Mouse (Mus musculus) mouse trophoblast stem cell (cell line): ENCODE results near the gene Zfp36l1.

ENCODE experiments used
- in situ Hi-C, 2 experiments: fragments of 300-500 bp; cut with MseI, MboI; formaldehyde crosslinking; loops; 2 replicates in 1 of 2; 3 replicates in 1 of 2; pipeline ENCODE4 v1.15.1; 2025

Zfp36l1 gene

DNA sequence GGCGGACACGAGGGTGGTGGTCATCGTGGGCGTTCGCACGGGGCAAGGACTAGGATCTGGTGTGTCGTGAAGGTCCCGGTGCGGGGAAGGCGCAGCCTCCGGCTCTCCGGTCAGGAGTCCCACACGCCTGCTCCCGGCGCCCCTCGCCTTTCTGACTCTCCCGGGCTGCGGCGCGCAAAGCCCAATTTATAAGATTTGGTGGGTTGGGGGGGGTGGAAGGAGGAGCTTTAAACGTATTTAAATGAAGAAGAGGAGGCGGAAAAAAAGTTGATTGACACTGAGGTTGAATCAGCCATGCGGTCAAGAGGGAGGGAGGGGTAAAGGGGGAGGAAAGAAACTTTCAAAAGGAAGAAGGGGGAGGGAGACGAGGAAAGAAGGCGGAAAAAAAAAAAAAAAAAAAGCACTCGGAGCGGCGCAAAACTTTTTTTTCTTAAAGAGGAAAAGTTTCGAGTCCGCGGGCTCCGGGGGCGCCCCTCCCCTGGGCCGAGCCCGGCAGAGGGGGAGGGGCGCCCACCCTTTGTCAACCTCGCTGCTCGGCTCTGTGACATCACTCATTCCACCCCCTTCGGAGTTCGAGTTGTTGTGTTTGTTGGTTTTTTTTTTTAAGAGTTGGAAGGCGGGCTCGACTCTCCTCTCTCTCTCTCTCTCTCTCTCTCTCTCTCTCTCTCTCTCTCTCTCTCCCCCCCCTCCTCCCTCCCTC is at the start of gene Zfp36l1:
Zfp36l1 (minus strand) TSS at position 162 of the 700 bp plus-strand sequence.
- in situ Hi-C loops, result no loop called here

- in situ Hi-C loops, result loop anchor here in 1 of 2 experiments (10.0 kb wide), 1 partner anchor 222 kb away; no protein-coding TSS in a partner anchor
Measured at GRCm38 (mm10) chr12:80162448-80162847, 49.6 kb upstream of the Zfp36l1 start.

- in situ Hi-C loops, result loop anchor here in 1 of 2 experiments (10.0 kb wide), 1 partner anchor 227 kb away; no protein-coding TSS in a partner anchor
Measured at GRCm38 (mm10) chr12:80157675-80158074, 44.9 kb upstream of the Zfp36l1 start.

- in situ Hi-C loops, result loop anchor here in 1 of 2 experiments (10.0 kb wide), 1 partner anchor 231 kb away; no protein-coding TSS in a partner anchor
Measured at GRCm38 (mm10) chr12:80153687-80154326, 41.0 kb upstream of the Zfp36l1 start.

GRCm38 (mm10) chr12:80153078-80153477 is 40.3 kb upstream of the Zfp36l1 start:
- in situ Hi-C loops, result loop anchor here in 1 of 2 experiments (10.0 kb wide), 1 partner anchor 232 kb away; no protein-coding TSS in a partner anchor

- in situ Hi-C loops, result loop anchor here in 1 of 2 experiments (10.0 kb wide), 1 partner anchor 233 kb away; no protein-coding TSS in a partner anchor
Measured at GRCm38 (mm10) chr12:80151821-80152220, 39.0 kb upstream of the Zfp36l1 start.

DNA sequence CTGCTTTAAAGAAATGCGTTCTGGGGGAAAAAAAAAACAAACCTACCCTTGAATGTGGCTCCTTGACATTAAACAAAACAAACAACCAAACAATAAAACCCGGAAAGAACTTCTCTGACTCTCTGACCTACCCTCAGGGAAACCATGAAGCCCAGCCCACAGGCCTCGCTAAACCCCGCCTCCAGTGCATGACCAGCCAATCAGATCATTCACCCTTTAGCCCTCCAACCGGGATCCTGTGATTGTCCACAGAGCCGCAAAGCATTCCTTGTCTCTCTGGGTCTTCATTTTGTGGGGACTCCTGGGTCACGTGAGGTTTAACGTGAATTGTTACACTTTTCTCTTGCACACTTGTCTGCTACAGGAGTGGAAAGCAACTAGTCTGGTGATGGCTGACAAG is 37.8 kb upstream of the Zfp36l1 start:
- in situ Hi-C loops, result loop anchor here in 1 of 2 experiments (10.0 kb wide), 1 partner anchor 234 kb away; no protein-coding TSS in a partner anchor

GRCm38 (mm10) chr12:80147563-80148214 is 34.9 kb upstream of the Zfp36l1 start:
- in situ Hi-C loops, result no loop called here

- in situ Hi-C loops, result no loop called here
Measured at GRCm38 (mm10) chr12:80146227-80147223, 33.7 kb upstream of the Zfp36l1 start.

GRCm38 (mm10) chr12:80145365-80145764 is 32.6 kb upstream of the Zfp36l1 start:
- in situ Hi-C loops, result no loop called here

GRCm38 (mm10) chr12:80144846-80145245 is 32.0 kb upstream of the Zfp36l1 start:
- in situ Hi-C loops, result no loop called here

GRCm38 (mm10) chr12:80141470-80141869 is 28.7 kb upstream of the Zfp36l1 start:
- in situ Hi-C loops, result no loop called here

GRCm38 (mm10) chr12:80141011-80141410 is 28.2 kb upstream of the Zfp36l1 start:
- in situ Hi-C loops, result no loop called here

DNA sequence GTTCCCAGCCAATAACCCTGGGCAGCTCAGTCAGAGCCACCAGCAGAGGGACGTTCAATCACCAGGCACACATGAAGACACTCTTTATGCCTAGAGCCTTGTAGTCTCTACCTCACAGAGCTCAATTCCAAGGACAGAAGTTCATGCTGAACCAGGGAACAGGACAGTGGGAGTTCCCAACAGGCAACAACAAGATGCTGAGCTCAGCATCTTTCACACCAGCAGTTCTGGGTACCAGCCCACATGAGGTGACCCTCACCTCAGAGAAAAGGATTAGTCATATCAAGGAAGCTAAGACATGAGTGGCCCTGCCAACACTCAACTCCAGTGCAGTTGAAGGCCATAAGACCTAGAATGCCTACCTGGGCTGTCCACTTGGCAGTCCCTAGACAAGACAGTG is 24.9 kb upstream of the Zfp36l1 start:
- in situ Hi-C loops, result loop anchor here (10.0 kb wide), 2 partner anchors 523 to 783 kb away; no protein-coding TSS in a partner anchor

- in situ Hi-C loops, result loop anchor here (10.0 kb wide), 2 partner anchors 522 to 782 kb away; no protein-coding TSS in a partner anchor
Measured at GRCm38 (mm10) chr12:80137246-80137645, 24.4 kb upstream of the Zfp36l1 start.

DNA sequence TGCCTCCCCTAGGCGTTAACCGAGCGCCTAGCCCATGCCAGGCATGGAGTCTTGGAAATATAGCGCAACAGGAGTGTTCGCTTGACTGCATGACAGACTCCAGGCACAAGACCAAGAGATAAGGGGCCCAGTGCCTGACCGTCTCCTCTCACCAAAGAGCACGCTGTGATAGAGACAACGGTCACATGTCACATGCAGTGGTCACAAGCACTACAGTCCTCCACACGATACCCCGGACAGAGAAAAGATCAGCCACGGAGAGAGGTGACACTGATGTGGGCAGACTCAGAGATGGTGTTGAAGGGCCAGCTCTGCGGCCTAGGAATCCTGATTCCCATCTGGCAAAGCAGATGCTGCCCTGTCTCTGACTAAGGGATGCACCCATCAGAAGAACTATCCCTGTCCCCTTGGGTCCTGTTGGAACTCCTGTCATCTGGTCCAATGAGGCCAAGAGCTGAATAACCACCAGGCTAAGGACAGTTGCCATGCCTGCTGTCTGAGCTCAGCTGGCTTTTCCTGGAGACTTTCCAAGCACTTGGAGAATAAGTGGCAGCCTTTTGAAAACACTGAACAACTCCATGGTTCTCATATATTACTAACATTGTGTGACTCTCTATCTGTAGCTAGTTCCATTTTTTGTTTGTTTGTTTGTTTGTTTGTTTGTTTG is 23.6 kb upstream of the Zfp36l1 start:
- in situ Hi-C loops, result loop anchor here (10.0 kb wide), 2 partner anchors 522 to 782 kb away; no protein-coding TSS in a partner anchor

- in situ Hi-C loops, result loop anchor here (10.0 kb wide), 2 partner anchors 520 to 780 kb away; no protein-coding TSS in a partner anchor
Measured at GRCm38 (mm10) chr12:80135173-80135572, 22.4 kb upstream of the Zfp36l1 start.

GRCm38 (mm10) chr12:80133011-80133545 is 20.3 kb upstream of the Zfp36l1 start:
- in situ Hi-C loops, result loop anchor here (10.0 kb wide), 2 partner anchors 518 to 778 kb away; no protein-coding TSS in a partner anchor

GRCm38 (mm10) chr12:80132250-80133003 is 19.6 kb upstream of the Zfp36l1 start:
- in situ Hi-C loops, result loop anchor here (10.0 kb wide), 2 partner anchors 518 to 778 kb away; no protein-coding TSS in a partner anchor
